Mouse (Mus musculus): Measurements from ENCODE around the gene Apoa2.

Gene Apoa2

DNA sequence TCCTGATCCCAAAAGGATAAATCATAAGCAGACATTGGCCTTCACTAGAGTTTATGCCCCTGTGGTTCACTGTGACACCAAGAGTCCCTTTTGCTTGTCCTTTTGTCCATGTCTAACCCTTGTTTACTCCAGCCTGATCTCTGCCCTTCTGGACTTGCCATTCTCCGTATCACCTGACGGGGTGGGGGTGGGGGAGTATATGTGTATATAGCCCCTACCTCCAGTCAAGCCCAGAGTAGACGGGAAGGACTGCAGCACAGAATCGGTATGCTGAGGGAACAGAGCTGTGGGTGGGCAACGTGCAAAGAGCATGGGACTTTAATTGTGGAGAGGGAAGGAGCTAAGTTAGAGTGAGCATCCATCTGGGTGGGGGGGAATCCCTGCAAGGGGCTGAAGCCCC lies at the start of gene Apoa2:
Gene Apoa2, plus strand, starts transcription at position 198 of the 400 bp plus-strand sequence.
- no peak for DNase-seq (ENCODE audit: extremely low read depth, low read depth)

DNA sequence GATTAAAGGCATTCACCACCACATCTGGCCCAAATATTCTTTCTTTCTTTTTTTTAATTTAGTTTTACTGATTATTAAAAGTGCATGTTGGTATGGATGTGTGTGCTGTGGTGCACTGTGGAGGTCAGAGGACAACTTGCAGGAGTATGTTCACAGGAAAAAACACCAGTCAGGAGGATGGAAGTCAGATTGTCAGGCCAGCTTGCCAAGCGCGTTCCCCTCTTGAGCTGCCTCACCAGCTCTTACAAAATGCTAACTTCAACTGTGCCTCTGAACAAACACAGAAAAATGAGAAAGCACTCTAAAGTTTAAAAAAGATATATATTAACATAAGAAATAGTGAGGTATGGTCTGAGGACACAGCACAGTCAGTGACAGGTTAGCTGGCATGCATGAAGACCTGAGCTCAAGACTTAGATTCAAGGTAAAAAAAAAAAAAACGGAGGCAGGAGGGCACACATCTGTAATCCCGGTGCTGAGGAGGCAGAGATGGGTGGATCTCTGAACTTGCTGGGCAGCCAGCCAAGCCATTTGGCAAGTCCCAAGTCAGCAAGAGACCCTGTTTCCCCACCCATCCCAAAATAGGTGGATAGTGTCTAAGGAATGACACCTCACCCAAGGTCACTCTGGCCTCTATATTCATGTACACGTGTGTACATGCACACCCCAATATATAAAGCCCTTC lies 45.2 kb upstream of the Apoa2 start:
- DNase-seq (ENCODE audit: extremely low read depth, low read depth), result no peak

DNA sequence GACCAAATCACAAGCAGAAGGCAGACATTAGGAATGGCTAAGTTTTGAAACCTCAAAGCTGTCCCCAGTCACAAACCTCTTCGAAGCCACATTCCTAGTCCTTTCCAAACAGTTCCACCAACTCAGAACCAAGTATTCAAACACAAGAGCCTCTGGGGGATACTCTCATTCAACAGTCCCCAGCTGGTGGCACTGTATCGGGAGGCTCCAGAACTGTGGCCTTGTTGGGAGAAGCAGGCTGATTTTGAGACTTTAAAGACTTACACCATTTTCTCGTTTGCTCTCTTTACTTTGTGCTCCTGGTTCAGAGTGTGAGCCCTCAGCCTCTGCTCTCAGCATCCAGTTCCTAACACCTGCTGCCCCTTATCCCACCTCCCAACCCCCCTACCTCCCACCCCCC lies 41.8 kb upstream of the Apoa2 start:
- DNase-seq (ENCODE audit: extremely low read depth, low read depth), result no peak

DNA sequence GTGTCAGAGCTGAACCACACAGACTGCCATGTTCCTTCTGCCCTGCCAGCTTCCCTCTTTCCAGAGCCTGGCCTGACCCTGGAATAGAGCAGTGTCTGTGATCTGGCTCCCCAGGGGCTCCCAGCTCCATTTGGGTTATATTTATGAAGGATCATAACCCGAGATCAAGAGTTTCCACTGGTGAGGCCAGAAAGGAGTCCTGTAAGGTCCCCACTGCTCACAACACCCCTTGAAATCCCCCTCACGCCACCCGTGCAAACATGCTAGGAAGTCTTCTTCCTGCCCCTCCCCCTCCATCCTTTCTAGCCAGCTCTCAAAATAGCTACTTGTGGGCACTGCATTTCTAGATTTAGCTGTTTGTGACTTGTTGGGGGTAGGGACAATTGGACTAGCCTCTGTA lies 41.2 kb upstream of the Apoa2 start:
- DNase-seq (ENCODE audit: extremely low read depth, low read depth), result no peak

DNA sequence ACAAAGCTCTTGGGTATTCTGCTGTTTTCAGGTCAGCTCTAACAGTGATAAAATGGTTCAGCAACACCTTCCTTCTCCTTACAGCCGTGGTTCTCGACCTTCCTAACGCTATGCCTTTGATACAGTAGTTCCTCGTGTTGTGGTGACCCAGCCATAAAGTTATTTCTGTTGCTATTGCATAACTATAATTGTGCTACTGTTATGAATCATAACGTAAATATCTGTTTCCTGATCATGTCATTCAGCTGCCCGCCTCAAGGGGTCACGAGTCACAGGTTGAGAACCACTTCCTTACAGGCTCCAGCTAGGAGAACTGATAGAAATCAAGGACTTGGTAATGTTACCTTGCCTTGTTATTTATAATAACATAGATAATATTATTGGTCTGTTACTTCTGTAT lies 40.5 kb upstream of the Apoa2 start:
- DNase-seq (ENCODE audit: extremely low read depth, low read depth), result no peak

DNA sequence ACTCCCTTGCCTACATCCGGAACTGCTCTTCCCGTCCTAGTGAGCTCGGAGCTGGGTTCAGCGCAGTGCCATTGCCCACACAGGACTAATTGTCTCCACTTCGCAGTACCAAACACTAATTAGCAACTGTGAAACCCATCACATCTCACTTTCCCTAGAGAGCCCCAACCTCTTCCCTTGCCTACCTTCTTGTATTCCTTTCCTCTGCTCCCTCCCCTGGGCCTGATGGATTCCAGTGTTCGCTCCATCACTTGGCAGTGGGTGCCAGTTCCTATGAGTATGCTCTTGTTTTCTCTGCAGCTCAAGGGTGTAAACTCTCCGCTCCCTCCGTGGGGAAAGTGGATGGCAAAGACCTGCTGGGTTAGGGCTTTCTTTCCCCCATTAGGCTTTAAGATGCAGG lies 39.2 kb upstream of the Apoa2 start:
- DNase-seq (ENCODE audit: extremely low read depth, low read depth), result no peak

DNA sequence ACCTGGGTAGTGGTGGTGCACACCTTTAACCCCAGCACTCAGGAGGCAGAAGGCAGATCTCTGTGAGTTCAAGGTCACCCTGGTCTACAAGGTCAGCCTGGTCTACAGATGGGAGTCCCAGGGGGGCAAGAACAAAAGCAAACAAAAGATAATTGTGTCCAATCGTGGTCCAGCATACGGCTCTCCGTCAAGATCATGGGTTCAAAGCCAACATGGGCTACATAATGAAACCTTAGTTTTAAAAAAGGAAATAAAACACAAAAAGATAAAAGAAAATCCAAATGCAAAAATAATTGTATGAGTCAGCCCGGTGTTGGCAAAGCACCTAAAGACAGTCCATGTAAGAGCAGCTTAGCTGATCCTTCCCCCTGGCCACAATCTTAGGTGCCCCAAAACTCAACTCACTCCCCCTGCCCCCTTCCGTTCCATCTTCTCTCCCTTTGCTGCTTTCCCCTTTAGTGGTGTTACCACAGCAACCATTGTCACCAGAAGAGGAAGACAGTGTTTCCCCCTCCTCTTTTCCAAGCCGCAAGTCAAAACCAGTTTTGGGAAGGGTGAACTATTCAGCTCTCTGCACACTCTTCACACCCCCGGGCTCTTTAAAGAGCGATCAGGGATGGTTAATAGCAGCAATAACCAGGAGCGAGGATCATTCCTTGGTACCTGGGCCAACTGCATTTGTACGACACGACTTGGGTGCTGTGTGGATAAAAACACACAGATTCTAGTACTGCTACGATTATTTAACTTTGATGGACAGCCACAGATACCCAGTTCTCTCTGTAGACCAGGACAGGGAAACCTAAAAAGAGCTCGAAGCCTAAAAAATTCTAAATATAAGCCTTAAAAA lies 36.8 kb upstream of the Apoa2 start:
- no peak for DNase-seq (ENCODE audit: extremely low read depth, low read depth)

DNA sequence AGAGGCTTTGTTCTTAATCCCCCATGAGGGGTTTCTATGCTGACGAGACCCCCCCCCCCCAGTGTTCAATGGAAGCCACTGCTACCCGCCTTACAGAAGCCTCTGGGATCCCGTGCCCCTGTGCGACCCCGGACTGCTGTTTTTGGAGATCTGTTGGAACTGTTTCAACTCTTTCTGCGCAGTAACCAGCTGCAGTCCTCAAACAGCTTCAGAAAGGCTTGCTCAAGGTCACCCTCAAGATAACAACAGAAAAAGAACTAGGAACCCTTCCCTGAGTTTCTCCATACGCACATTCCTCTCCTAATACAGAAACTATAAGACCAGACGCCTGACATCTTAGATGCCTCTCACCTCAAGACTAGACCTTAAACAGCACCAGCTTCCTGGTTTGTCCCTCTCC lies 35.8 kb upstream of the Apoa2 start:
- no peak for DNase-seq (ENCODE audit: extremely low read depth, low read depth)

DNA sequence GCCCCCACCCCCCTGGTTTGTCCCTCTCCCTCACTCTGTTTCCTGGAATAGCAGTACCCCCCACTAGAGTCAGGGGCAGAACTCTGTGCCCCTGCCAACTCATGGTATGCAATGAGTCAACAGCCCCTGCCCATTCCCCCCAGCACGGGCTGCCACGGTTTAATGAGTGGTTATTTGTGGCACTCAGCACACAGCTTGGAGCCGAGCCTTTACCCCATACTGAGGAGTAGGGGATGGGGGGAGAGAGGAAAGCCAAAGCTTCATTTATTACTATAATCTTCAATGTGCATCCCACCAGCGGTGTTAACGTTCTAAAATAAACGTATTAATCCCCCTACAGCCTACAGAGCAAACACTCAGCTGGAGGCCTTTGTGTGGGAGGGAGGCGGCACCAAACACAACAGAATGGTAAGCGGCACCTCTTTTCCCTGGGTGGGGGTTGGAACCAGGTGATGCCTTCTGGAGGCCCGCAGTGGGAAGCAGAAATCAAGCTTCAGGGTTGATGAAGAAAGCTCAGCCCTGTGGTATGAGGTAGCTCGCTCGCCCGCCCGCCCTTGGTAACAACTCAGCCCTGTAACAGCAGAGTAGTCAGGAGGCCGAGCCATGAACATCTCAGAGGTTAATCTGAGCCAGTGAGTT lies 35.3 kb upstream of the Apoa2 start:
- no peak for DNase-seq (ENCODE audit: extremely low read depth, low read depth)

DNA sequence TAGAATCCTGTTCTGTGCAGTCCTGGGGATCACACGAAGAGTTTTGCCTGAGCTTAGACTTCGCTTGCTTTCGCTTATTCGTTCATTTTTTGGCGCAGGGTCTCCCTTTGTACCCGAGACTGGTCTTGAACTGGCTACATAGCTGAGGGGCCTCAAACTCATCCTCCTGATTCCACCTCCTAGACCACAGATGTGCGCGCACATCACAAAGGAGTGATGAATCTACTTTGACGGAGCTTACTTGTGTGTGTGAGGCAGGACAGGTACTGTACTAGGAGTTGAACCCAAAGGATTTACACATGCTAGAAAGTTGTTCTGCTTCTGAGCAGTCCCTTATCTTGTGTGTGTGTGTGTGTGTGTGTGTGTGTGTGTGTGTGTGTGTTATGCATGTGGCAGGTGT lies 34.0 kb upstream of the Apoa2 start:
- DNase-seq (ENCODE audit: extremely low read depth, low read depth), result no peak

DNA sequence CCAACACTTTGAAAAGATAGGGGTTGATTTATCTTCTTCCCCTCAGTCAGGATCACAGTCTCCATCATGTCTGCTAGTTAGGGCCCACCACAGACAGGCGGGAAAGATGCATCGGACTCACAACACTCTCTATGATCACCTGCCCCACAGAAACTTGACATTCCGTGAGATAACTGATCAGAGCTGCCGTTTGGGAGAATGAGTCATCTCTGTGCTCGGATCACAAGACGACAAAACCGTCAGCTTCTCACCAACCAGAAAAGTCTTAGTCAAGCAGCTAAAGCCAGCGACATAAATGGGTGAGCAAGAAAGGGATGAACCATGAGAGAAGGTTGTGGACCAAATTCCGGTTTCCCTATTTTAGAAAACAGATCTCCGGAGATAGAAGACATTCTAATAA lies 32.6 kb upstream of the Apoa2 start:
- DNase-seq (ENCODE audit: extremely low read depth, low read depth), result no peak

DNA sequence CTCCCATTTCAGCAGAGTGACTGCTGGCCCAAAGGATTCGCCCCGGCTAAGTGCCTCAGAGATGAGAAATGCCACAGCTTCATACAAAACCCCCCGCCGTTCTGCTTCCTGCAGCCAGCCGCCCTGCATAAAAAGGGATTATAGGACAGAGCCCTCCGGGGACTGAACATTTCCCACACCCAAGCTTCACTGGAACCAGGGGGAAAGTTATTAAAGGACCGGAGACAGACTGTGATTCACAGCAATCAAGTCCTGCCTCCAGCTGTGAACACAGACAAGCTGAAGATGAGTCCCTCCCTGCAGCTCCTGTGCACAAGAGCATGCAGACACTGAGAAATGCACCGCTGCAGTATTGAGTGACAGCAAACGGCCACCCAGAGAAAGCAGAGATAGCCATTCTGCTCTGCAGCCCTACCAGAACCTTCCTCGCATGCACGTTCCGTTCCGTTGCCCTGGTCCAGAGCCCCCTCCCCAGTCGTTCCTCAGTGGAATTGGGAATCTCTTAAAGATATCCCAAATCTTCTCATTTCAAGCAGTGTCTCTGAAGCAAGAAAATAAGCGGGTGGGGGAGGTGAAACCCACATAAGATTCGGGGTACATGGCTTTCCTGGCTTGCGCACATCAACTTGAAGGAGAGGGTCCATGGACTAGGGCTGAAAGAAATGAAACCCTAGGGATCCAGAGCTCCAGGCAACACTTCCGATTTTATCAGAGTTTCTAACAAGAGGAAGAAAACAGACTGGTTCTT lies 31.6 kb upstream of the Apoa2 start:
- DNase-seq (ENCODE audit: extremely low read depth, low read depth), result no peak

DNA sequence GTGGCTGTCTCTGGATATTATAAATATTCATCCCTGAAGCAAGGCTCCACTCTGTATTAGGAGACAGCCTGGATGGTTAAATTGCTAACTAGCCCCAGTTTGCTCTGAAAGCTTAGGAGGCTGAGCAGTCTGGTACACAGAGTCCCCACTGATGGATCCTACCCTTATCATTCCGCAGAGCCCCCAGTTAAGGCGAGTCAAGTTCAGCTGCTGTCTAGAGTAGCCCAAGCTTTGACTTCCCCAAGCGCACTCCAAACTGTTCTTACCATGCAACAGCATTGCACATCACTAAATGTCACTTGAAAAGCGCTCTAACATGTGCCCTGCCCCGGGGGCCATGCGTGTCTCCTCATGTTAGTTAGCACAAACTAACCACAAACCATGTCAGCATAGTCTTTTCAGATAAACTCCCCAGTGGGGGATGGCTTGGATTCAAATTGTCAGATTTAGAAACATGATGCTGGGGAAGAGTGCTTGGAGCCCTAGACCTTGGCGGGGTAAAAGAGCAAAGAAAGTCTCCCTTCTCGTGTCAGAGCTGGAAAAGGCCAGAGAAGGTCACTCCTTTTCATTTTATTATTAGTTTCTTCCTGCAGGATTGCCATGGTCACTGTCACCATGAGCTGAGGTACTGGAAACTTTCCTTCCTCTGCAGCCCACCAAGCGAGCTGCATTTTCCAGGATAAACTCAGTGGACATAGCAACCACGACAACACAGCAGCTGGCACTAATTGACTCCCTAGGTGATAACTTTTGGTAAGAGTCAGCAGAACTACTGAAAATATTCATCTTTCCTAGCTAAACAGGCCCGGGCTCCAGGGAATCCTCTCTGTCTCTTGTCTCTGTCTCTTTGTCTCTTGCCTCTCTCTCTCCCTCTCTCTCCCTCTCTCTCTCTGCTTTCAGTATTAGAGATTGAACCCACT lies 30.7 kb upstream of the Apoa2 start:
- no peak for DNase-seq (ENCODE audit: extremely low read depth, low read depth)

DNA sequence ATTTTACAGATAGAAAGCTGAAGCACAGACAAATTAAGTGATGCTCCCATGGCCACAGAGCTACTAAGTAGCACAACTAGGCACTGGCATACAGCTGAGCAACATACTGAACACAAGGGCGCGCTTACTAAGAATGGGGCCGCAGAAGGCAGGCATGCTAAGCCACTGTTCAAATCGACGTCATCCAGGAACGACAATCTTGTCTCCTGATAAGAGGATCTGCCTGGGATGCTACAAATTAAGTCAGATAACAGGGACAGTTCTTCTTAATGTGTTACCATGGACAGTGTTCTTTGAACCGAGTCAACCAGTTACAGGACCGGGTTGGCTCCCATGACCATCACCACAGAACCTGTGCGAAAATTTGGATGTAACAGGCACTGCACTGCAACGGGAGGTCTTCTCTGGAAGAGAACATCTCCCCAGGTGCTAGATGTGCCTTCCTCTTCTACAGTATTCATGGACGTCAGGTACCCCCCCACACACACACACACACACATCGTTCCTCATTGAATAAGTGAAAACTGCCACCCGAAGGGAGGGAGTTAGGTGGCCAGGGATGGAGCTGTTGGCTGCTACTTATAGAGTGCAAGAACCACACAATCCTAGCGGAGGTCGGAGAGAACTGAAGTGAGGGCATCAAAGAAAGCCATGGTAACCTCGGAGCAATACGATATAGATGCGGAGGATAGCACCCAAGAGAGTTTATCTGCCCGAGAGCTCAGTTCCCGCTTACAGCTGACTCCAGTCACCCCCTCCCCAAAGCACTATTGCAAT lies 29.6 kb upstream of the Apoa2 start:
- DNase-seq (ENCODE audit: extremely low read depth, low read depth), result no peak

DNA sequence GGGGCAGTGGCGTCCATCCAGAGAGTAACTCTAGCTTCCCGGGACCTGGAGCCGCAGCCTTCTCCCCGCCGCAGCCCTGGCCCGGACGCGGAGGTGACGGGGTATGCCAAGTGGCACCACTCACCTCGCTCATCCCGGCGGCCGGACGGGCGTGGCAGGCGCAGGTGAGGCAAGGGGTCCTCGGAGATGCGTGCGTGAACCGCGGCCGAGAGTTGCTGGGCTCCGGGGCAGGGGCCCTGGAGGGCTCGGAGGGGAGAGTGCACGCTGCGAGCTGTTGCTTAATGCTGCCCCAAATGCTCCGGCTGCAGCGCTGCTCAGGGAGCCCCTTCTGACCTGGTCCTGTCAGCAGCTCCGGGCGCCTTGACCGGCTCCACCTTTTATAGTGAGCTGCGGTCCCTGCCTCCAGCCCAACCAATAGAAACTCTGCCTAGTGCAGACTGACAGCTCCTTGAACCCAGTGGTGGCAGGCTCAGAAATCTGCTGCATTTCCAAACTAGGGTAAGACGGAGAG lies 28.9 kb upstream of the Apoa2 start, which contains the start of gene Pcp4l1:
Gene Pcp4l1, minus strand, starts transcription at position 382 of the 511 bp plus-strand sequence.
- DNase-seq (ENCODE audit: extremely low read depth, low read depth), result no peak

DNA sequence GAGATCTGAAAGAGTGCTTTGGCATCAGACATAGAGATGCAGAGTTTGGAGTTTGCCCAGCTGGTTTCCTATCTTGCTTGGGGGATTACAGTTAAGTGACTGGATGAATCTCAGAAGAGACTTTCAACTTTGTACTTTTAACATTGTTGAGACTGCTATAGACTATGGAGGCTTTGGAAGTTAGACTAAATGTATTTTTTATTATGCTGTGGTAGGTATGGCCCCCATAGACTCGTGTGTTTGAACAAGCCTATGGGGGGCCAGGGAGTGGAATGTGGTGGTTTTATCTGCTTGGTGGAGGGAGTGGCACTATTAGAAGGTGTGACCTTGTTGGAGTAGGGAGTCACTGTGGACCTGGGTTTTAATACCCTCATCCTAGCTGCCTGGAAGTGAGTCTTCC lies 25.3 kb upstream of the Apoa2 start:
- no peak for DNase-seq (ENCODE audit: extremely low read depth, low read depth)

DNA sequence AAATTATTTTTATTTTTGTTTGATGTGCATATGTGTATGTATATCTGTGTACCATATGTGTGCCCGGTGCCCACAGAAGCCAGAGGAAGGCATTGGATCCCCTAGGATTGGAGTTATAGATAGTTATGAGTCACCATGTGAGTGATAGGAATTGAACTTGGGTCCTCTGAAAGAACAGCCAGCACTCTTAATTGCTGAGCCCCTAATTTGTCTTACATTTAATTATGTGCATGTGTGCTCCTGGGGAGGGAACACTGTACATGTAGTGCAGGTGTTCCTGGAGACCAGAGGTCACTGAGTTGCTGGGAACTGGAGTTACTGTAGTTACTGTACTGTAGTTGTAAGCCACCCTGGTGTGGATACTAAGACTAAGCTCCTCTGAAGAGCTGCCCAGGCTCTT lies 24.1 kb upstream of the Apoa2 start:
- no peak for DNase-seq (ENCODE audit: extremely low read depth, low read depth)

DNA sequence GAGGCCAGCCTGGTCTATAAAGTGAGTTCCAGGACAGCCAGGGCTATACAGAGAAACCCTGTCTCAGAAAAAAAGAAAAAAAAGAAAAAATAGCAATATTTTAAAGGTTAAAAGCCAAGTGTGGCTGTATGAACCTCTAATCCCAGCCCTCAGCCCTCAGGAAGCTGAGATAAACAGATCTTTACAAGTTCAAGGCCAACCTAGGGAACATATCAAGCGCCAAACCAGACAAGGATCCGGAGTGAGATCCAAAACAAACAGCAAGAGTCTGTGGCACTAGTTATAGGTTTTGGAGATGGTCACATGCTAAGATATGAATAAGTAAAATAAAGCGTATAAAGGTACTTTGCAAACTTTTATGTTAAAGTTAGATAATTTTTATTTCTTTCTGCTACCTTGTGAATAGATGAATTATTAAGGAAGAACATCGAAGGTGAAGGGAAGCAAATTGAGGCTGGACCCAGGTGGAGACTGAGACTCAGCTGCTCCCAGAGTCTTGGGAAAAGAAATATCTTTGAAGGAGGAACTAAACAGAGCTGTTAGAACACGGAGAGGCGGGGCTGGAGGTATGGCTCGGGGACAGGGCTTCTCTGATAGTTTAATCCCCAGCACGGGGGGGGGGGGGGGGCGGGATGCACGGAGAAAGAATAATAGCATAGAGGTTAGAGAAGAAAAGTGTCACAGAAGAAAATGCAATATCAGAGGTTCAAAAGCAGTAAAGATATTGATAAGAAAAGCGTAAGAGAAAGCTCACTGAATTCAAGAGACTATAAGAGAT lies 21.2 kb upstream of the Apoa2 start:
- no peak for DNase-seq (ENCODE audit: extremely low read depth, low read depth)

DNA sequence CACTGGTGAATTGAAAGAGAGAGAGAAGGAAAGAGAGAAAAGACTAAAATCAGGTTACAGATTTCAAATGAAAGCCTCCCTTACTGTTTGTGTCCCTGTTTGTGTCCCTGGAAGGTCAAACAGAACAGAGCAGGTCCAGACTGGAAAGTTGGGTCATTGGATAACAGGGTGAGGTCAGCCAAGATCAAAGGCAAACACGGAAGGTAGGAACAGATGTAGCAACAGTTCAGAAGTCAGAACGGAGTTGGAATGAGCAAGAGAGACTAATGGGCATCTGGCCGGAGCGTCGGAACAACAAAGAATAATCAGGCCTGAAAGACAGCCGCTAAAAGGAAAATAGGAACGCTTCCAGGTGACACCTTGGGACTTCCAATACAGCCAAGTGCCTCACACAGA lies 20.6 kb upstream of the Apoa2 start:
- no peak for DNase-seq (ENCODE audit: extremely low read depth, low read depth)
